Mouse (Mus musculus) E14TG2a.4 (cell line): ENCODE measurements around the gene Mapkapk2.

Experiments used
- H3K27me3 ChIP-seq: 2 replicates; pipeline ENCODE4 v1.6.1; 2014; ENCODE audit warnings: low read length, control low read depth; ENCODE audit not compliant: insufficient read depth
- H3K36me3 ChIP-seq: 2 replicates; pipeline ENCODE4 v1.6.1; 2014; ENCODE audit warnings: low read length, control low read depth; ENCODE audit not compliant: insufficient read depth
- H3K4me1 ChIP-seq: replicated peaks from 2 replicates; pipeline ENCODE4 v1.6.1; 2014; ENCODE audit warnings: low read depth, low read length, control low read depth
- H3K4me3 ChIP-seq: replicated peaks from 2 replicates; pipeline ENCODE4 v1.5.1; 2014; ENCODE audit warnings: mild to moderate bottlenecking, low read length
- H3K9me3 ChIP-seq: 2 replicates; pipeline ENCODE4 v1.6.1; 2014; ENCODE audit warnings: low read length, control low read depth
- CTCF ChIP-seq: conservative IDR thresholded peaks from 2 replicates; pipeline ENCODE4 v1.5.1; 2014; ENCODE audit warnings: low read length
- NANOG ChIP-seq: IDR thresholded peaks from 2 replicates; pipeline ENCODE4 v1.6.1; 2014; ENCODE audit warnings: borderline replicate concordance, low read length, mixed read lengths
- POU5F1 ChIP-seq: IDR thresholded peaks from 2 replicates; pipeline ENCODE4 v1.6.1; 2014; ENCODE audit warnings: low read length, borderline replicate concordance

Gene Mapkapk2

GRCm38 (mm10) chr1:131096803-131097699, 575 bp downstream of the Mapkapk2 start:
- no peaks in the 10 kb centered on the region for H3K36me3 ChIP-seq
- no peaks in the 10 kb centered on the region for H3K9me3 ChIP-seq
- no peak for TF ChIP-seq POU5F1
- no peak for TF ChIP-seq CTCF
- no peak for TF ChIP-seq NANOG
- H3K4me1 ChIP-seq: peaks cover 12% of the 10 kb centered on the region
- peak overlapping the region; percentile 86 for H3K4me3 ChIP-seq
- peaks cover 78% of the 10 kb centered on the region for H3K27me3 ChIP-seq

GRCm38 (mm10) chr1:131096132-131096695, 1.4 kb downstream of the Mapkapk2 start:
- peak overlapping the region; percentile 86 for H3K4me3 ChIP-seq
- H3K9me3 ChIP-seq: no peaks in the 10 kb centered on the region
- no peaks in the 10 kb centered on the region for H3K36me3 ChIP-seq
- peaks cover 80% of the 10 kb centered on the region for H3K27me3 ChIP-seq
- H3K4me1 ChIP-seq: peaks cover 12% of the 10 kb centered on the region
- TF ChIP-seq NANOG: no peak

- peaks cover 17% of the 10 kb centered on the region for H3K4me1 ChIP-seq
- no peak for TF ChIP-seq POU5F1
- no peak for TF ChIP-seq NANOG
- no peak for TF ChIP-seq CTCF
- no peak overlapping the region for H3K4me3 ChIP-seq
Observed at GRCm38 (mm10) chr1:131095574-131095973, 2.1 kb downstream of the Mapkapk2 start.

GRCm38 (mm10) chr1:131093889-131094288, 3.7 kb downstream of the Mapkapk2 start:
- no peaks in the 10 kb centered on the region for H3K36me3 ChIP-seq

More at GRCm38 (mm10) chr1:131095574-131095973, 2.1 kb downstream of the Mapkapk2 start:
- H3K9me3 ChIP-seq: no peaks in the 10 kb centered on the region
- H3K36me3 ChIP-seq: no peaks in the 10 kb centered on the region
- peaks cover 80% of the 10 kb centered on the region for H3K27me3 ChIP-seq

GRCm38 (mm10) chr1:131092846-131093245, 4.8 kb downstream of the Mapkapk2 start:
- Histone ChIP-seq H3K4me3 (no peak overlapping the region), H3K4me1 (peaks cover 18% of the 10 kb centered on the region), H3K9me3 (no peaks in the 10 kb centered on the region), H3K36me3 (no peaks in the 10 kb centered on the region), H3K27me3 (peaks cover 85% of the 10 kb centered on the region)
- no peak for TF ChIP-seq CTCF
- no peak for TF ChIP-seq POU5F1
- no peak for TF ChIP-seq NANOG

More at GRCm38 (mm10) chr1:131093889-131094288, 3.7 kb downstream of the Mapkapk2 start:
- TF ChIP-seq CTCF: no peak
- H3K4me1 ChIP-seq: peaks cover 18% of the 10 kb centered on the region
- H3K9me3 ChIP-seq: no peaks in the 10 kb centered on the region
- no peak overlapping the region for H3K4me3 ChIP-seq
- peaks cover 82% of the 10 kb centered on the region for H3K27me3 ChIP-seq

- H3K4me1 ChIP-seq: peaks cover 18% of the 10 kb centered on the region
- H3K4me3 ChIP-seq: no peak overlapping the region
- no peaks in the 10 kb centered on the region for H3K9me3 ChIP-seq
- peaks cover 89% of the 10 kb centered on the region for H3K27me3 ChIP-seq
- TF ChIP-seq CTCF (no peak), POU5F1 (no peak), NANOG (no peak)
- H3K36me3 ChIP-seq: no peaks in the 10 kb centered on the region
Observed at GRCm38 (mm10) chr1:131092173-131092572, 5.5 kb downstream of the Mapkapk2 start.

GRCm38 (mm10) chr1:131091481-131091880, 6.1 kb downstream of the Mapkapk2 start:
- TF ChIP-seq POU5F1 (no peak), CTCF (no peak), NANOG (no peak)
- peaks cover 17% of the 10 kb centered on the region for H3K4me1 ChIP-seq
- no peaks in the 10 kb centered on the region for H3K9me3 ChIP-seq
- peaks cover 83% of the 10 kb centered on the region for H3K27me3 ChIP-seq
- H3K36me3 ChIP-seq: no peaks in the 10 kb centered on the region
- no peak overlapping the region for H3K4me3 ChIP-seq

- Histone ChIP-seq H3K27me3 (peaks cover 79% of the 10 kb centered on the region), H3K9me3 (no peaks in the 10 kb centered on the region), H3K4me1 (peaks cover 11% of the 10 kb centered on the region), H3K36me3 (no peaks in the 10 kb centered on the region), H3K4me3 (no peak overlapping the region)
- no peak for TF ChIP-seq POU5F1
- TF ChIP-seq CTCF: no peak
- TF ChIP-seq NANOG: no peak
Observed at GRCm38 (mm10) chr1:131090877-131091276, 6.7 kb downstream of the Mapkapk2 start.

- no peak overlapping the region for H3K4me3 ChIP-seq
- TF ChIP-seq NANOG (no peak), POU5F1 (no peak), CTCF (no peak)
Observed at GRCm38 (mm10) chr1:131090261-131090660, 7.4 kb downstream of the Mapkapk2 start.

More at GRCm38 (mm10) chr1:131090261-131090660, 7.4 kb downstream of the Mapkapk2 start:
- no peaks in the 10 kb centered on the region for H3K9me3 ChIP-seq
- peaks cover 76% of the 10 kb centered on the region for H3K27me3 ChIP-seq
- peaks cover 6% of the 10 kb centered on the region; the same call in 1 of the 2 replicates for H3K4me1 ChIP-seq
- no peaks in the 10 kb centered on the region for H3K36me3 ChIP-seq
